Mouse (Mus musculus): ENCODE results near the gene Bank1.

DNA sequence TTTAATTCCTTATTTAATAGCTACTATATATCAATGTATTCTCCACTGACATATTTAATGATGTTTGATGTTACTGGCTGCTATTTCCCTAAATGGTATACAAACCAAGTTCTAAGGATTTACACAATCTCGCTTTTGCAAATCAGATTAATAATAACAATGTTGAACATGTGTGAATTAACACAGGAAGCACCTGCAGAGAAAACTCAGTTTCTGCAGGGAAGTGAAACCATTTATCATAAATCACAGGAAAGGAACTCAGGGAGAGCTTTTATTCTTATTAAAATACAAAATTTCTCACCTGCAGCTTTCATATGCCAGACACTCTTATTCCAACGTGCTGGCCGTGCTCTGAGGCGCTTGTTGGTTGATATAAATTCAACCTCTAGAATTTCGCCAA, 78.5 kb downstream of the Bank1 start:
- TF ChIP-seq CTCF (conservative IDR thresholded peaks at IDR 0.05; ENCODE audit: insufficient read depth, insufficient read length, low read depth, low read length) (no peak), POLR2A (IDR thresholded peaks at IDR 0.05; ENCODE audit: low read depth, low read length) (no peak)

Data from kidney, adult 2 months (tissue).